Mouse (Mus musculus) MEL (cell line): ENCODE measurements at regions not wholly inside any gene's neighbourhood (a gene's known extent, or its start where the extent isn't known, plus 50 kb on each side); places are given as distances from the start of the nearest gene placed in this dataset.

Source experiments
- DNase-seq: peaks from one replicate; pipeline ENCODE4 v3.0.0; 2011; ENCODE audit warnings: low read depth, low spot score
- H3K27ac ChIP-seq: 2 replicates; pipeline ENCODE4 v1.5.1; 2012; ENCODE audit warnings: low read depth, mild to moderate bottlenecking, control low read depth, low read length, moderate library complexity; ENCODE audit not compliant: control insufficient read depth
- H3K27me3 ChIP-seq, 2 experiments: fragments of 150-350 bp in 1 of 2; sonication (generic) in 1 of 2; 2 replicates each; pipeline ENCODE4 v1.6.1; 2012; ENCODE audit warnings: low read length in 2 of 2, mild to moderate bottlenecking in 2 of 2, improper control_type of control experiment in 1 of 2, moderate library complexity in 1 of 2; ENCODE audit not compliant: insufficient read depth in 2 of 2, control insufficient read depth in 1 of 2
- H3K36me3 ChIP-seq, 2 experiments: 2 replicates each; pipeline ENCODE4 v1.6.1; 2012 to 2014; ENCODE audit warnings: low read length in 2 of 2, improper control_type of control experiment in 1 of 2, inconsistent platforms in 1 of 2, mild to moderate bottlenecking in 1 of 2; ENCODE audit not compliant: insufficient read depth in 2 of 2, control insufficient read depth in 1 of 2
- H3K4me1 ChIP-seq, 2 experiments: fragments of 150-350 bp in 1 of 2; sonication (generic) in 1 of 2; 2 replicates each; pipeline ENCODE4 v1.6.1; 2012; ENCODE audit warnings: low read length in 2 of 2, improper control_type of control experiment in 1 of 2, mild to moderate bottlenecking in 1 of 2; ENCODE audit not compliant: insufficient read depth in 2 of 2, control insufficient read depth in 1 of 2
- H3K4me3 ChIP-seq, 2 experiments: fragments of 150-350 bp in 1 of 2; sonication (generic) in 1 of 2; 2 replicates each; pipeline ENCODE4 v1.5.1; 2012; ENCODE audit warnings: low read depth in 2 of 2, low read length in 2 of 2, mild to moderate bottlenecking in 2 of 2, moderate library complexity in 2 of 2, control low read depth in 1 of 2, improper control_type of control experiment in 1 of 2; ENCODE audit not compliant: control insufficient read depth in 1 of 2, insufficient read depth in 1 of 2
- H3K79me2 ChIP-seq: 2 replicates; pipeline ENCODE4 v1.6.1; 2012; ENCODE audit warnings: mild to moderate bottlenecking, low read length, moderate library complexity; ENCODE audit not compliant: control insufficient read depth, poor library complexity, insufficient read depth
- H3K9ac ChIP-seq: 2 replicates; pipeline ENCODE4 v1.6.1; 2012; ENCODE audit warnings: low read depth, mild to moderate bottlenecking, control low read depth, low read length, moderate library complexity; ENCODE audit not compliant: control insufficient read depth, poor library complexity, severe bottlenecking
- H3K9me3 ChIP-seq: fragments of 150-350 bp; sonication (generic); replicated peaks from 2 replicates; pipeline ENCODE4 v1.6.1; 2012; ENCODE audit warnings: mild to moderate bottlenecking, low read length, improper control_type of control experiment, moderate library complexity; ENCODE audit not compliant: insufficient read depth
- CHD2 ChIP-seq: IDR thresholded peaks from 2 replicates; pipeline ENCODE4 v1.6.1; 2011; ENCODE audit warnings: low read length, improper control_type of control experiment
- EP300 ChIP-seq, 2 experiments: IDR thresholded peaks; 2 replicates each; pipeline ENCODE4 v1.6.1; 2011; ENCODE audit warnings: improper control_type of control experiment in 2 of 2, low read length in 2 of 2, low read depth in 1 of 2, mild to moderate bottlenecking in 1 of 2
- ETS1 ChIP-seq: IDR thresholded peaks from 2 replicates; pipeline ENCODE4 v1.6.1; 2012; ENCODE audit warnings: low read depth, mild to moderate bottlenecking, inconsistent platforms, low read length, improper control_type of control experiment, moderate library complexity
- GATA1 ChIP-seq: IDR thresholded peaks from 2 replicates; pipeline ENCODE4 v1.6.1; 2011; ENCODE audit warnings: low read depth, low read length, improper control_type of control experiment
- HCFC1 ChIP-seq: IDR thresholded peaks from 2 replicates; pipeline ENCODE4 v1.6.1; 2012; ENCODE audit warnings: low read depth, mild to moderate bottlenecking, inconsistent platforms, low read length, improper control_type of control experiment, moderate library complexity
- JUND ChIP-seq: IDR thresholded peaks from 2 replicates; pipeline ENCODE4 v1.6.1; 2011; ENCODE audit warnings: low read depth, mild to moderate bottlenecking, improper control_type of control experiment, low read length
- MYC ChIP-seq: IDR thresholded peaks from 2 replicates; pipeline ENCODE4 v1.6.1; 2011; ENCODE audit warnings: low read depth, mild to moderate bottlenecking, low read length, improper control_type of control experiment, moderate library complexity
- NRF1 ChIP-seq: IDR thresholded peaks from 2 replicates; pipeline ENCODE4 v1.6.1; 2014; ENCODE audit warnings: low read depth, mild to moderate bottlenecking, inconsistent platforms, low read length, improper control_type of control experiment, moderate library complexity; ENCODE audit not compliant: poor library complexity, insufficient read depth, severe bottlenecking
- POLR2AphosphoS2 ChIP-seq: IDR thresholded peaks from 2 replicates; pipeline ENCODE4 v1.6.1; 2011; ENCODE audit warnings: low read length, improper control_type of control experiment
- POLR2AphosphoS5 ChIP-seq: IDR thresholded peaks from 2 replicates; pipeline ENCODE4 v1.6.1; 2012; ENCODE audit warnings: low read depth, borderline replicate concordance, mild to moderate bottlenecking, inconsistent platforms, low read length, moderate library complexity, mixed read lengths
- RCOR1 ChIP-seq: IDR thresholded peaks from 2 replicates; pipeline ENCODE4 v1.6.1; 2012; ENCODE audit warnings: low read depth, mild to moderate bottlenecking, inconsistent platforms, low read length, improper control_type of control experiment
- SMC3 ChIP-seq: IDR thresholded peaks from 2 replicates; pipeline ENCODE4 v1.6.1; 2011; ENCODE audit warnings: low read depth, low read length, improper control_type of control experiment
- TAL1 ChIP-seq: IDR thresholded peaks from 2 replicates; pipeline ENCODE4 v1.6.1; 2012; ENCODE audit warnings: mild to moderate bottlenecking, inconsistent platforms, low read length, moderate library complexity, mixed read lengths
- ZC3H11A ChIP-seq: IDR thresholded peaks from 2 replicates; pipeline ENCODE4 v1.6.1; 2012; ENCODE audit warnings: low read depth, mild to moderate bottlenecking, inconsistent platforms, low read length, improper control_type of control experiment

DNA sequence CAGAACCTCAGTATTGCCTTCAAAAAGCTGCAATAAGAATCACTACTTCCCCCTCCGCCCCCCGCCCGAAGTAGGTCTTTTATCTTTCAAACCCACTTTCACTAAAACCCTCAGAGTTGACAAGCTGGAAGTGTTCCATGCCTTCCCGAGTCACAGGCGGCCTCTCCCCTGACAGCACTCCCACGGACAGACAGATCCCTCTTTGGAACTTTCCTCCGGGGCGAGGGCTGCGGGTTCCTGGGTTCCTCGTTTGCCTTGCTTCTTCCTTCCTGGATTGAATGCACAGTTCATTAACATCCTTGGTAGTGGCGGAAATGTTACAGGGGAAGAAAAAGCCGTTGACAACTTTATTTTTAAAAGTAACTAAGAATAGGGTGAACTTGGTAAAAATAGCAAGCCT lies 132.1 kb upstream of the Fam19a5 start:
- no peaks in the 10 kb centered on the region for H3K4me1 ChIP-seq
- no peak overlapping the region for H3K4me3 ChIP-seq
- H3K27me3 ChIP-seq, result no peaks in the 10 kb centered on the region
- no peak for DNase-seq
- no peaks in the 10 kb centered on the region for H3K9me3 ChIP-seq
- H3K27ac ChIP-seq, result no peak overlapping the region
- no peak overlapping the region for H3K9ac ChIP-seq
- TF ChIP-seq MYC (no peak), POLR2AphosphoS5 (no peak)
- no peaks in the 10 kb centered on the region for H3K36me3 ChIP-seq
- H3K79me2 ChIP-seq, result no peaks in the 10 kb centered on the region

- TF ChIP-seq EP300 (IDR thresholded peaks at IDR 0.05; ENCODE audit: low read depth in 1 of 2, low read length in 2 of 2) (no peak), SMC3 (no peak), TAL1 (no peak), HCFC1 (no peak), ZC3H11A (no peak), NRF1 (no peak), ETS1 (no peak)
Observed at GRCm38 (mm10) chr15:87415996-87416395, 128.1 kb upstream of the Fam19a5 start.

GRCm38 (mm10) chr15:87421743-87422142 lies 122.4 kb upstream of the Fam19a5 start:
- H3K4me3 ChIP-seq, result no peak overlapping the region
- H3K9ac ChIP-seq, result no peak overlapping the region
- H3K36me3 ChIP-seq, result no peaks in the 10 kb centered on the region
- H3K27me3 ChIP-seq, result no peaks in the 10 kb centered on the region
- no peak for DNase-seq
- no peak overlapping the region for H3K27ac ChIP-seq
- no peak for TF ChIP-seq CHD2
- no peak for TF ChIP-seq ETS1
- no peak for TF ChIP-seq JUND
- no peak for TF ChIP-seq POLR2AphosphoS2
- TF ChIP-seq RCOR1, result no peak
- no peak for TF ChIP-seq GATA1
- no peak for TF ChIP-seq SMC3
- H3K4me1 ChIP-seq, result no peaks in the 10 kb centered on the region
- no peaks in the 10 kb centered on the region for H3K9me3 ChIP-seq
- no peaks in the 10 kb centered on the region for H3K79me2 ChIP-seq

More at GRCm38 (mm10) chr15:87415996-87416395, 128.1 kb upstream of the Fam19a5 start:
- DNase-seq, result no peak
- Histone ChIP-seq H3K4me1 (no peaks in the 10 kb centered on the region), H3K27me3 (no peaks in the 10 kb centered on the region), H3K9me3 (no peaks in the 10 kb centered on the region), H3K36me3 (no peaks in the 10 kb centered on the region), H3K27ac (no peak overlapping the region), H3K79me2 (no peaks in the 10 kb centered on the region), H3K4me3 (no peak overlapping the region), H3K9ac (no peak overlapping the region)
